Mouse (Mus musculus) myocyte (in vitro differentiated cells): ENCODE measurements around the gene Kif3c. TPM values are rescaled to one million over a fixed set of nuclear protein-coding genes. Genes with fewer than 3 reads are reported as not detected.

Source experiments
- H3K27me3 ChIP-seq: one replicate; pipeline ENCODE4 v1.6.1; 2011; ENCODE audit not compliant: control insufficient read depth, insufficient read depth, insufficient read length
- H3K36me3 ChIP-seq: one replicate; pipeline ENCODE4 v1.6.1; 2011; ENCODE audit not compliant: control insufficient read depth, insufficient read depth
- H3K4me2 ChIP-seq: one replicate; pipeline ENCODE4 v1.6.1; 2011; ENCODE audit warnings: low read depth, control low read depth
- H3K4me3 ChIP-seq: one replicate; pipeline ENCODE4 v1.5.1; 2011; ENCODE audit warnings: mild to moderate bottlenecking, control low read depth, moderate library complexity
- H3K79me2 ChIP-seq: one replicate; pipeline ENCODE4 v1.6.1; 2011; ENCODE audit not compliant: control insufficient read depth, insufficient read depth
- H3ac ChIP-seq: one replicate; pipeline ENCODE4 v1.6.1; 2011; ENCODE audit not compliant: control insufficient read depth, insufficient read length
- CEBPB ChIP-seq: IDR thresholded peaks from 2 replicates; pipeline ENCODE4 v1.6.1; 2011; ENCODE audit warnings: mild to moderate bottlenecking, moderate library complexity; ENCODE audit not compliant: poor library complexity, insufficient read depth, severe bottlenecking
- E2F4 ChIP-seq: IDR thresholded peaks from one replicate; pipeline ENCODE4 v1.6.1; 2011; ENCODE audit warnings: mild to moderate bottlenecking, control low read depth, moderate library complexity; ENCODE audit not compliant: insufficient read depth
- MAX ChIP-seq: IDR thresholded peaks from one replicate; pipeline ENCODE4 v1.6.1; 2011; ENCODE audit warnings: low read depth, mild to moderate bottlenecking, control low read depth
- MYOD1 ChIP-seq, 3 experiments: IDR thresholded peaks; one replicate each; pipeline ENCODE4 v1.6.1; 2011; ENCODE audit warnings: control low read depth in 2 of 3, low read depth in 2 of 3, mild to moderate bottlenecking in 2 of 3, moderate library complexity in 1 of 3; ENCODE audit not compliant: insufficient read length in 2 of 3, control insufficient read depth in 1 of 3
- MYOG ChIP-seq, 3 experiments: IDR thresholded peaks; one replicate each; pipeline ENCODE4 v1.6.1; 2011; ENCODE audit warnings: control low read depth in 2 of 3, low read depth in 2 of 3, mild to moderate bottlenecking in 2 of 3; ENCODE audit not compliant: insufficient read length in 2 of 3, control insufficient read depth in 1 of 3, insufficient read depth in 1 of 3
- POLR2A ChIP-seq: IDR thresholded peaks from one replicate; pipeline ENCODE4 v1.6.1; 2011; ENCODE audit warnings: low read depth, mild to moderate bottlenecking, control low read depth, moderate library complexity; ENCODE audit not compliant: insufficient read length
- POLR2AphosphoS2 ChIP-seq: IDR thresholded peaks from one replicate; pipeline ENCODE4 v1.6.1; 2011; ENCODE audit warnings: low read depth, control low read depth; ENCODE audit not compliant: insufficient read length
- REST ChIP-seq: IDR thresholded peaks from one replicate; pipeline ENCODE4 v1.6.1; 2011; ENCODE audit warnings: mild to moderate bottlenecking, control low read depth, moderate library complexity; ENCODE audit not compliant: insufficient read depth, insufficient read length
- SRF ChIP-seq: IDR thresholded peaks from one replicate; pipeline ENCODE4 v1.6.1; 2011; ENCODE audit warnings: low read depth; ENCODE audit not compliant: control insufficient read depth, insufficient read length
- TCF12 ChIP-seq: IDR thresholded peaks from one replicate; pipeline ENCODE4 v1.6.1; 2011; ENCODE audit warnings: mild to moderate bottlenecking, control low read depth; ENCODE audit not compliant: poor library complexity, insufficient read depth, severe bottlenecking
- TCF3 ChIP-seq: IDR thresholded peaks from one replicate; pipeline ENCODE4 v1.6.1; 2011; ENCODE audit warnings: low read depth, control low read depth; ENCODE audit not compliant: insufficient read length
- USF1 ChIP-seq: IDR thresholded peaks from one replicate; pipeline ENCODE4 v1.6.1; 2011; ENCODE audit warnings: low read depth, mild to moderate bottlenecking, control low read depth, moderate library complexity
- polyA plus RNA-seq: library from polyadenylated mRNA; unstranded; fragments of >200 nt; fragmentation: generic; extraction: Trizol; gene quantifications from one replicate; pipeline ENCODE4 v1.2.1, GENCODE M21; 2012; ENCODE audit warnings: missing spikeins

The Kif3c gene
- polyA plus RNA-seq, 1 experiment = 16.7 TPM

DNA sequence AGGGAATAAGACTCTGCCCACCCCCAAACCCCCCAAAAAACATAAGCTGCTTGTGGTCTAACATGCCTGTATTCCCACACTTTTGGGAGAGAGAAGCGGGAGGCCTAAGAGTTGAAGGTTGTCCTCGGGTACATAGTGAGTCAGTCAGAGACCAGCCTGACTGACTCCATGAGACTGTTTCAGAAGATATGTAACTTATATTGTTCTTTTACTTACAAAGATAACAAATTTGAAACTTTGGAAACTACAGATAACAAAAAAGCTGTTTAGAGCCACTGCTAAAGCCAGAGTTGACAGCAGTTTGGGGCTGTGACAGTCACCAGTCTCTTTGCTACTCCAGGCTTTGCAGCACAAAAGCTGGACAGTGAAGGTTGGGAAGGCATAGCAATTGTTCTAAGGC lies 39.7 kb upstream of the Kif3c start:
- Histone ChIP-seq H3K4me3 (no peak overlapping the region), H3ac (no peak overlapping the region), H3K4me2 (no peak overlapping the region), H3K36me3 (no peaks in the 10 kb centered on the region), H3K27me3 (no peaks in the 10 kb centered on the region), H3K79me2 (no peaks in the 10 kb centered on the region)
- TF ChIP-seq MAX (no peak), POLR2AphosphoS2 (no peak), MYOD1 (IDR thresholded peaks at IDR 0.05; ENCODE audit: control insufficient read depth in 1 of 3, insufficient read length in 2 of 3, low read depth in 2 of 3) (no peak), USF1 (no peak), MYOG (IDR thresholded peaks at IDR 0.05; ENCODE audit: control insufficient read depth in 1 of 3, insufficient read depth in 1 of 3, insufficient read length in 2 of 3, low read depth in 2 of 3) (no peak), TCF12 (no peak), TCF3 (no peak), REST (no peak), POLR2A (no peak), SRF (no peak), E2F4 (no peak), CEBPB (no peak)

GRCm38 (mm10) chr12:3329677-3330076 lies 35.3 kb upstream of the Kif3c start:
- H3ac ChIP-seq = no peak overlapping the region
- no peaks in the 10 kb centered on the region for H3K27me3 ChIP-seq
- TF ChIP-seq REST = no peak
- TF ChIP-seq MYOG (IDR thresholded peaks at IDR 0.05; ENCODE audit: control insufficient read depth in 1 of 3, insufficient read depth in 1 of 3, insufficient read length in 2 of 3, low read depth in 2 of 3) = peak in 1 of 3 experiments; percentile 54
- no peak for TF ChIP-seq SRF
- H3K79me2 ChIP-seq = no peaks in the 10 kb centered on the region
- no peaks in the 10 kb centered on the region for H3K36me3 ChIP-seq
- H3K4me2 ChIP-seq = no peak overlapping the region
- no peak overlapping the region for H3K4me3 ChIP-seq

GRCm38 (mm10) chr12:3338931-3339330 lies 26.0 kb upstream of the Kif3c start:
- Histone ChIP-seq H3K36me3 (no peaks in the 10 kb centered on the region), H3K27me3 (no peaks in the 10 kb centered on the region), H3K4me3 (no peak overlapping the region), H3K4me2 (no peak overlapping the region), H3K79me2 (no peaks in the 10 kb centered on the region), H3ac (no peak overlapping the region)
- TF ChIP-seq USF1 (no peak), SRF (no peak), MAX (no peak), POLR2AphosphoS2 (no peak), MYOG (IDR thresholded peaks at IDR 0.05; ENCODE audit: control insufficient read depth in 1 of 3, insufficient read depth in 1 of 3, insufficient read length in 2 of 3, low read depth in 2 of 3) (no peak), REST (no peak)

DNA sequence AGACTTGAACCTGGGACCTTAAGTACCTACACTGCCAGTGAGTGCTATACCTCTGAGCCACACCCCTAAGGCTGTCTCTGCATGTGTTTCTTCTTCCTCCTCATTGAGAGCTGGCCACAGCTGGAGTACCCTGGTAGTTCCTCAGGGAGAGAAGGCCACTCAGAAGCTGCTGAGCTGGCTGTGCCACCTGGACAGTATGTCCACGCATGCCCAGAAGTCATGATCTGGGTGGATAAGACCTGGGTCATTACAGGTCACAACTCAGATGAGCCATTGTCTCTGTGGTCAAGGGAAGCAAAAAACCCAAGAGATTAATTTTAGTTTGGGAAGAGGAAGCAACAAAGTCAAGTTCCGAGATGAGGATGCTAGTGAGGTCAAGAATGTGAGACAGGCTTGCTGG lies 20.8 kb upstream of the Kif3c start:
- no peaks in the 10 kb centered on the region for H3K27me3 ChIP-seq
- no peak overlapping the region for H3K4me2 ChIP-seq
- TF ChIP-seq MYOD1 (IDR thresholded peaks at IDR 0.05; ENCODE audit: control insufficient read depth in 1 of 3, insufficient read length in 2 of 3, low read depth in 2 of 3) (no peak), MYOG (IDR thresholded peaks at IDR 0.05; ENCODE audit: control insufficient read depth in 1 of 3, insufficient read depth in 1 of 3, insufficient read length in 2 of 3, low read depth in 2 of 3) (no peak), CEBPB (no peak), TCF3 (no peak), REST (no peak), SRF (no peak), POLR2A (no peak), E2F4 (no peak), TCF12 (no peak), MAX (no peak), USF1 (no peak)
- no peak overlapping the region for H3K4me3 ChIP-seq
- H3K79me2 ChIP-seq = no peaks in the 10 kb centered on the region
- H3ac ChIP-seq = no peak overlapping the region
- H3K36me3 ChIP-seq = no peaks in the 10 kb centered on the region

- Histone ChIP-seq H3K4me3 (no peak overlapping the region), H3K4me2 (peak overlapping the region; percentile 16), H3ac (no peak overlapping the region), H3K79me2 (no peaks in the 10 kb centered on the region), H3K36me3 (no peaks in the 10 kb centered on the region), H3K27me3 (no peaks in the 10 kb centered on the region)
- TF ChIP-seq MAX (no peak), POLR2AphosphoS2 (no peak), REST (no peak), USF1 (no peak), TCF3 (no peak), POLR2A (no peak), MYOD1 (IDR thresholded peaks at IDR 0.05; ENCODE audit: control insufficient read depth in 1 of 3, insufficient read length in 2 of 3, low read depth in 2 of 3) (no peak), E2F4 (no peak), MYOG (IDR thresholded peaks at IDR 0.05; ENCODE audit: control insufficient read depth in 1 of 3, insufficient read depth in 1 of 3, insufficient read length in 2 of 3, low read depth in 2 of 3) (no peak), SRF (no peak), TCF12 (no peak), CEBPB (no peak)
Measured at GRCm38 (mm10) chr12:3345038-3345437, 19.9 kb upstream of the Kif3c start.
